Mouse (Mus musculus) CH12.LX (cell line): Measurements from ENCODE around the gene Mrpl40.

Source experiments
- CTCF ChIP-seq, 2 experiments: IDR thresholded peaks in 1 of 2; conservative IDR thresholded peaks in 1 of 2; 2 replicates each; pipeline ENCODE4 v1.5.1; 2011 to 2012; ENCODE audit warnings: low read depth in 2 of 2, low read length in 2 of 2, improper control_type of control experiment in 1 of 2, inconsistent platforms in 1 of 2, mild to moderate bottlenecking in 1 of 2, moderate library complexity in 1 of 2
- ELF1 ChIP-seq: IDR thresholded peaks from 2 replicates; pipeline ENCODE4 v1.6.1; 2014; ENCODE audit warnings: low read depth, mild to moderate bottlenecking, inconsistent platforms, low read length, improper control_type of control experiment
- EP300 ChIP-seq: IDR thresholded peaks from 2 replicates; pipeline ENCODE4 v1.6.1; 2011; ENCODE audit warnings: low read length, improper control_type of control experiment
- HCFC1 ChIP-seq: IDR thresholded peaks from 2 replicates; pipeline ENCODE4 v1.6.1; 2012; ENCODE audit warnings: low read depth, mild to moderate bottlenecking, inconsistent platforms, low read length, improper control_type of control experiment
- MAX ChIP-seq: IDR thresholded peaks from 2 replicates; pipeline ENCODE4 v1.6.1; 2011; ENCODE audit warnings: low read length, improper control_type of control experiment
- MAZ ChIP-seq: IDR thresholded peaks from 2 replicates; pipeline ENCODE4 v1.6.1; 2012; ENCODE audit warnings: low read depth, mild to moderate bottlenecking, inconsistent platforms, low read length, improper control_type of control experiment, moderate library complexity
- POLR2A ChIP-seq: IDR thresholded peaks from 2 replicates; pipeline ENCODE4 v1.6.1; 2011; ENCODE audit warnings: low read depth, mild to moderate bottlenecking, improper control_type of control experiment, low read length
- POLR2AphosphoS2 ChIP-seq: IDR thresholded peaks from 2 replicates; pipeline ENCODE4 v1.6.1; 2011; ENCODE audit warnings: low read depth, low read length, improper control_type of control experiment
- SIN3A ChIP-seq: IDR thresholded peaks from 2 replicates; pipeline ENCODE4 v1.6.1; 2012; ENCODE audit warnings: low read length, improper control_type of control experiment, inconsistent platforms
- UBTF ChIP-seq: IDR thresholded peaks from 2 replicates; pipeline ENCODE4 v1.6.1; 2012; ENCODE audit warnings: low read depth, mild to moderate bottlenecking, inconsistent platforms, low read length, improper control_type of control experiment, moderate library complexity
- ZC3H11A ChIP-seq: IDR thresholded peaks from 2 replicates; pipeline ENCODE4 v1.6.1; 2012; ENCODE audit warnings: low read depth, mild to moderate bottlenecking, inconsistent platforms, low read length, improper control_type of control experiment
- ZMIZ1 ChIP-seq: IDR thresholded peaks from 2 replicates; pipeline ENCODE4 v1.6.1; 2012; ENCODE audit warnings: low read depth, mild to moderate bottlenecking, inconsistent platforms, low read length, improper control_type of control experiment
- ZNF384 ChIP-seq: IDR thresholded peaks from 2 replicates; pipeline ENCODE4 v1.6.1; 2012; ENCODE audit warnings: low read depth, low read length, improper control_type of control experiment, inconsistent platforms

GRCm38 (mm10) chr16:18838346-18838745 is 38.3 kb downstream of the Mrpl40 start:
- TF ChIP-seq MAZ (no peak), CTCF (conservative IDR thresholded peaks at IDR 0.05 in 1 of 2, IDR thresholded peaks at IDR 0.05 in 1 of 2; ENCODE audit: low read depth in 2 of 2, low read length in 2 of 2) (no peak), ZMIZ1 (no peak), POLR2A (no peak), POLR2AphosphoS2 (no peak), ZC3H11A (no peak), MAX (no peak), ZNF384 (no peak), EP300 (no peak), UBTF (no peak), SIN3A (no peak), ELF1 (no peak), HCFC1 (no peak)
